ENCODE assay signal across 9 mouse cellular contexts in genomic region chr16:95945389-95946311, GRCm38 (mm10). TPM values are rescaled to one million over a fixed set of nuclear protein-coding genes. Genes with fewer than 3 reads are reported as not detected.
DNase-seq lines count a peak whose midpoint lies in the region; ATAC-seq lines count a peak whose summit lies in the region.
"Had no signal": no experiment of that assay in that cellular context is flagged by ENCODE, and none has a peak within 500 bp of the region (broad histone marks: within the 10 kb centered on the region; RNA-seq: fewer than 3 reads in every experiment).

No protein-coding gene starts in this region.

- H3K9ac ChIP-seq in stomach, embryonic 15.5 days = no peak overlapping the region

- H3K36me3 ChIP-seq in limb, embryonic 10.5 days = no peaks in the 10 kb centered on the region
- H3K36me3 ChIP-seq in stomach, embryonic 15.5 days = no peaks in the 10 kb centered on the region

- no peak overlapping the region for H3K4me3 ChIP-seq in limb, embryonic 10.5 days
- no peak overlapping the region for H3K4me3 ChIP-seq in stomach, embryonic 15.5 days (replicated peaks)
- H3K4me3 ChIP-seq: megakaryocyte, embryonic 14.5 days had no signal

- peaks cover 23% of the 10 kb centered on the region for H3K4me1 ChIP-seq in limb, embryonic 10.5 days
- H3K4me1 ChIP-seq in stomach, embryonic 15.5 days = no peaks in the 10 kb centered on the region

- H3K27ac ChIP-seq in limb, embryonic 10.5 days = peak overlapping the region; percentile 87
- H3K27ac ChIP-seq in stomach, embryonic 15.5 days = no peak overlapping the region

- peak; percentile 25; the same call in 1 of the 2 replicates for ATAC-seq in stomach, embryonic 15.5 days (ENCODE audit: insufficient read depth, low FRiP score, low read depth)

- DNase-seq in CD4-positive helper T cell, adult 2 months (ENCODE audit: low read depth, low spot score) = peak; percentile 75
- DNase-seq in adrenal gland, postnatal 14 days = peak; percentile 86
- peak; percentile 59 for DNase-seq in embryo, embryonic 9.5 days (ENCODE audit: extremely low spot score)
- DNase-seq in gastrocnemius, postnatal 4 days (ENCODE audit: low spot score in 2 of 2) = peak; percentile 40 to 72
- DNase-seq in kidney, adult 18-20 months = peak; percentile 73
- DNase-seq in limb, embryonic 10.5 days (ENCODE audit: low spot score) = peak; percentile 82
- DNase-seq in naive thymus-derived CD4-positive, alpha-beta T cell, adult 2 months (ENCODE audit: low read depth) = peak; percentile 87

- H3K27me3 ChIP-seq in limb, embryonic 10.5 days (ENCODE audit: low read depth, poor library complexity, severe bottlenecking) = no peaks in the 10 kb centered on the region
- no peaks in the 10 kb centered on the region for H3K27me3 ChIP-seq in stomach, embryonic 15.5 days (replicated peaks)

- H3K9me3 ChIP-seq in limb, embryonic 10.5 days (replicated peaks) = no peaks in the 10 kb centered on the region
- no peaks in the 10 kb centered on the region for H3K9me3 ChIP-seq in stomach, embryonic 15.5 days

- peak overlapping the region; percentile 41 for H3K4me2 ChIP-seq in stomach, embryonic 15.5 days

- WGBS in limb, embryonic 10.5 days = 33% methylated on average over 20 of the region's 20 CpGs
- 23% methylated on average over 20 of the region's 20 CpGs for WGBS in stomach, embryonic 15.5 days

RNA-seq across cellular contexts. Expression of gene Psmg1, which starts 45.1 kb away (rescaled TPM):
- total RNA-seq in adrenal gland, postnatal 14 days (2021) = 35.4 and 38.8 TPM in 2 replicates
- 10 to 100 TPM; 22.2 to 24.6 TPM for total RNA-seq in gastrocnemius, postnatal 4 days (2021)
- polyA plus RNA-seq in limb, embryonic 10.5 days (2016; fragmentation: Nextera tagmentation; extraction: Ambion mirVana) = 139 and 149 TPM in 2 replicates
- 89.1 and 94.8 TPM in 2 replicates for polyA plus RNA-seq in stomach, embryonic 15.5 days (2015; fragmentation: Nextera tagmentation; extraction: Ambion mirVana)
